Comparison of ENCODE assay signal across 13 mouse cellular contexts in the genomic region with DNA sequence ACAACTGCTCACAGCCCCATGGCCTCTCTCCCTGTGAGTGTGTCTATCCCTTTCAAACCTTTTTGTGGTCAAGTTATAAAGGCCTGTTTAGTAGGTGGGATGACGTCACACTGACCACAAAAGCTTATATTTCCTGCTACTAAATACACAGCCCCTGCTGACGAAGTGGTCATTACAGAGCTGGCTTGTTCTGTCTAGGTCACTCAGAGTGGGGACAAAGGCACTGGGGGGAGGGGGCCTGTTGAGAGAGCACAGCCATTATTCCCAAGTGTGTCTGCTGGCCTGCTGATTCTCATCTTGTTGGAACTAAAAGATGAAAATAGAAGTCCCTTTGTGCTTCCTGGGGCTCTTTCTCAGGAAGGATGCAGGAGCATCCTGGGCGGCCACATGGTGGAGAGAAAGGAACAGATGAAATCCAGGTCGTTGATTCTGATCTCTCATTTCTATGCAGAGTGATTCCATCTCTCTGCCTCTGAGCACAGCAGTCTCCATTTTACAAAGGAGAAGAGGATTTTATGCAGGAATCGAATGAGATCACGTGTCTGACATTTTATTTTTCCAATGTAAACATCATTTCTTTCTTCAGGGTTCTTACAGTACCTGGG.
DNase-seq lines count a peak whose midpoint lies in the region; ATAC-seq lines count a peak whose summit lies in the region.
"Had no signal": no experiment of that assay in that cellular context is flagged by ENCODE, and none has a peak within 500 bp of the region (broad histone marks: within the 10 kb centered on the region; RNA-seq: fewer than 3 reads in every experiment).

No protein-coding gene starts in this region.

- no peak overlapping the region for H3K4me3 ChIP-seq in embryonic facial prominence, embryonic 12.5 days
- no peak overlapping the region for H3K4me3 ChIP-seq in hindbrain, embryonic 15.5 days
- H3K4me3 ChIP-seq in neural tube, embryonic 14.5 days (ENCODE audit: low read depth, low read length), result no peak overlapping the region
- H3K4me3 ChIP-seq: liver, embryonic 13.5 days; megakaryocyte, embryonic 14.5 days had no signal

- 48% methylated on average over 6 of the region's 6 CpGs for WGBS in embryonic facial prominence, embryonic 12.5 days
- WGBS in hindbrain, embryonic 15.5 days, result 22% methylated on average over 6 of the region's 6 CpGs
- 19% methylated on average over 6 of the region's 6 CpGs for WGBS in neural tube, embryonic 14.5 days

- peak; percentile 56; the same call in 1 of the 2 replicates for ATAC-seq in embryonic facial prominence, embryonic 12.5 days (ENCODE audit: insufficient number of reproducible peaks, insufficient read depth, low FRiP score, low TSS enrichment)
- 0 out of 2 replicates have a peak, but pooled peaks have one; percentile 51 for ATAC-seq in hindbrain, embryonic 15.5 days (ENCODE audit: low FRiP score, low read depth)
- peak; percentile 56; the same call in 1 of the 2 replicates for ATAC-seq in neural tube, embryonic 14.5 days (ENCODE audit: low read depth)

- no peaks in the 10 kb centered on the region for H3K36me3 ChIP-seq in embryonic facial prominence, embryonic 12.5 days
- H3K36me3 ChIP-seq in hindbrain, embryonic 15.5 days, result no peaks in the 10 kb centered on the region
- H3K36me3 ChIP-seq in neural tube, embryonic 14.5 days (ENCODE audit: control insufficient read depth, insufficient read depth, low read length), result no peaks in the 10 kb centered on the region
- H3K36me3 ChIP-seq: liver, embryonic 13.5 days had no signal

- no peak overlapping the region for H3K4me2 ChIP-seq in embryonic facial prominence, embryonic 12.5 days (replicated peaks)
- no peak overlapping the region for H3K4me2 ChIP-seq in hindbrain, embryonic 15.5 days
- H3K4me2 ChIP-seq in neural tube, embryonic 14.5 days (ENCODE audit: low read depth, low read length), result no peak overlapping the region
- H3K4me2 ChIP-seq: liver, embryonic 13.5 days had no signal

- no peaks in the 10 kb centered on the region for H3K4me1 ChIP-seq in embryonic facial prominence, embryonic 12.5 days
- H3K4me1 ChIP-seq in hindbrain, embryonic 15.5 days (replicated peaks), result peaks cover 4% of the 10 kb centered on the region; the same call in 1 of the 2 replicates
- H3K4me1 ChIP-seq in neural tube, embryonic 14.5 days (ENCODE audit: control insufficient read depth, insufficient read depth, low read length), result no peaks in the 10 kb centered on the region; the same call in 1 of the 2 replicates
- H3K4me1 ChIP-seq: liver, embryonic 13.5 days; megakaryocyte, embryonic 14.5 days had no signal

- no peak overlapping the region for H3K9ac ChIP-seq in embryonic facial prominence, embryonic 12.5 days
- H3K9ac ChIP-seq in hindbrain, embryonic 15.5 days, result no peak overlapping the region
- H3K9ac ChIP-seq in neural tube, embryonic 14.5 days (replicated peaks; ENCODE audit: low read depth, low read length), result no peak overlapping the region
- H3K9ac ChIP-seq: liver, embryonic 13.5 days had no signal

- DNase-seq in right cerebral cortex, postnatal 10 days (ENCODE audit: low spot score in 2 of 2), result peak; percentile 35 to 36
- DNase-seq in right cerebral cortex, postnatal 36 days (ENCODE audit: low spot score in 2 of 2), result no peak
- DNase-seq in cerebellum, postnatal 4 days (ENCODE audit: low spot score in 2 of 2), result no peak
- no peak for DNase-seq in yolk sac, embryonic 10.5 days (ENCODE audit: low spot score)
- DNase-seq in urinary bladder, postnatal 36 days (ENCODE audit: low spot score in 2 of 2), result no peak
- DNase-seq: cerebellum, adult 11 months; kidney, adult 11 months; liver, embryonic 13.5 days; thymus, adult 2 months had no signal

- H3K9me3 ChIP-seq in embryonic facial prominence, embryonic 12.5 days, result no peaks in the 10 kb centered on the region
- H3K9me3 ChIP-seq in hindbrain, embryonic 15.5 days, result no peaks in the 10 kb centered on the region
- no peaks in the 10 kb centered on the region for H3K9me3 ChIP-seq in neural tube, embryonic 14.5 days (ENCODE audit: control insufficient read depth, low read length)
- H3K9me3 ChIP-seq: liver, embryonic 13.5 days had no signal

- H3K27ac ChIP-seq in embryonic facial prominence, embryonic 12.5 days, result no peak overlapping the region
- no peak overlapping the region for H3K27ac ChIP-seq in hindbrain, embryonic 15.5 days (replicated peaks)
- H3K27ac ChIP-seq in neural tube, embryonic 14.5 days (ENCODE audit: low read depth, low read length), result no peak overlapping the region
- H3K27ac ChIP-seq: liver, embryonic 13.5 days had no signal

- H3K27me3 ChIP-seq in embryonic facial prominence, embryonic 12.5 days, result no peaks in the 10 kb centered on the region
- H3K27me3 ChIP-seq in hindbrain, embryonic 15.5 days, result no peaks in the 10 kb centered on the region
- no peaks in the 10 kb centered on the region for H3K27me3 ChIP-seq in neural tube, embryonic 14.5 days (ENCODE audit: control insufficient read depth, insufficient read depth, low read length)
- H3K27me3 ChIP-seq: liver, embryonic 13.5 days; megakaryocyte, embryonic 14.5 days had no signal

Comparison
In these comparisons a context has a peak if more than half of its experiments do, and no peak if none do; other contexts are left out.
1. DNase-seq: peak in right cerebral cortex, postnatal 10 days (2 of 2); none in right cerebral cortex, postnatal 36 days (0 of 2), cerebellum, postnatal 4 days (0 of 2), yolk sac, embryonic 10.5 days (single experiment) and urinary bladder, postnatal 36 days (0 of 2).
2. Peak in every context shown above with its lines, with median percentiles within 50 percentile points of each other: ATAC-seq.